Mouse (Mus musculus): ENCODE results near the gene Spaca9. TPM values are rescaled to one million over a fixed set of nuclear protein-coding genes. Genes with fewer than 3 reads are reported as not detected.

Gene Spaca9
- polyA plus RNA-seq, 1 experiment: not detected

GRCm38 (mm10) chr2:28665818-28666217, 33.7 kb downstream of the Spaca9 start:
- H3K36me3 ChIP-seq (ENCODE audit: control insufficient read depth, insufficient read depth, low read length): peaks cover 50% of the 10 kb centered on the region
- 71% methylated on average over 3 of the region's 3 CpGs for WGBS
- TF ChIP-seq POLR2A (IDR thresholded peaks at IDR 0.05; ENCODE audit: low read depth, low read length) (no peak), CTCF (IDR thresholded peaks at IDR 0.05; ENCODE audit: extremely low read depth, insufficient read length, insufficient replicate concordance, low read depth, low read length) (no peak)

GRCm38 (mm10) chr2:28662891-28663290, 36.6 kb downstream of the Spaca9 start:
- Histone ChIP-seq H3K4me1 (ENCODE audit: control insufficient read depth, insufficient read depth, insufficient read length, low read length) (no peaks in the 10 kb centered on the region), H3K4me3 (ENCODE audit: low read depth, low read length) (no peak overlapping the region), H3K27me3 (ENCODE audit: control insufficient read depth, insufficient read depth, low read length) (no peaks in the 10 kb centered on the region), H3K36me3 (ENCODE audit: control insufficient read depth, insufficient read depth, low read length) (peaks cover 52% of the 10 kb centered on the region), H3K27ac (ENCODE audit: insufficient read depth, low read depth, low read length) (no peak overlapping the region)
- no peak for TF ChIP-seq POLR2A (IDR thresholded peaks at IDR 0.05; ENCODE audit: low read depth, low read length)
- 91% methylated on average over 3 of the region's 3 CpGs for WGBS

More at GRCm38 (mm10) chr2:28665818-28666217, 33.7 kb downstream of the Spaca9 start:
- Histone ChIP-seq H3K4me1 (ENCODE audit: control insufficient read depth, insufficient read depth, insufficient read length, low read length) (no peaks in the 10 kb centered on the region), H3K4me3 (ENCODE audit: low read depth, low read length) (no peak overlapping the region), H3K27me3 (ENCODE audit: control insufficient read depth, insufficient read depth, low read length) (no peaks in the 10 kb centered on the region), H3K27ac (ENCODE audit: insufficient read depth, low read depth, low read length) (no peak overlapping the region)

GRCm38 (mm10) chr2:28656216-28656615, 43.3 kb downstream of the Spaca9 start:
- 77% methylated on average over 8 of the region's 8 CpGs for WGBS
- Histone ChIP-seq H3K4me3 (ENCODE audit: low read depth, low read length) (no peak overlapping the region), H3K4me1 (ENCODE audit: control insufficient read depth, insufficient read depth, insufficient read length, low read length) (no peaks in the 10 kb centered on the region), H3K27ac (ENCODE audit: insufficient read depth, low read depth, low read length) (no peak overlapping the region), H3K27me3 (ENCODE audit: control insufficient read depth, insufficient read depth, low read length) (no peaks in the 10 kb centered on the region), H3K36me3 (ENCODE audit: control insufficient read depth, insufficient read depth, low read length) (peaks cover 16% of the 10 kb centered on the region)
- TF ChIP-seq POLR2A (IDR thresholded peaks at IDR 0.05; ENCODE audit: low read depth, low read length) (no peak), CTCF (IDR thresholded peaks at IDR 0.05; ENCODE audit: extremely low read depth, insufficient read length, insufficient replicate concordance, low read depth, low read length) (no peak)

GRCm38 (mm10) chr2:28654295-28654694, 45.2 kb downstream of the Spaca9 start:
- no peak for TF ChIP-seq POLR2A (IDR thresholded peaks at IDR 0.05; ENCODE audit: low read depth, low read length)
- peak; percentile 57; the same call in 1 of the 2 replicates for TF ChIP-seq CTCF (IDR thresholded peaks at IDR 0.05; ENCODE audit: extremely low read depth, insufficient read length, insufficient replicate concordance, low read depth, low read length)
- no peaks in the 10 kb centered on the region for H3K27me3 ChIP-seq (ENCODE audit: control insufficient read depth, insufficient read depth, low read length)
- H3K36me3 ChIP-seq (ENCODE audit: control insufficient read depth, insufficient read depth, low read length): peaks cover 6% of the 10 kb centered on the region; the same call in 1 of the 2 replicates
- WGBS: 62% methylated on average over 2 of the region's 2 CpGs
- no peak overlapping the region for H3K4me3 ChIP-seq (ENCODE audit: low read depth, low read length)
- no peaks in the 10 kb centered on the region for H3K4me1 ChIP-seq (ENCODE audit: control insufficient read depth, insufficient read depth, insufficient read length, low read length)
- H3K27ac ChIP-seq (ENCODE audit: insufficient read depth, low read depth, low read length): no peak overlapping the region

GRCm38 (mm10) chr2:28653351-28653750, 46.2 kb downstream of the Spaca9 start:
- Histone ChIP-seq H3K4me1 (ENCODE audit: control insufficient read depth, insufficient read depth, insufficient read length, low read length) (no peaks in the 10 kb centered on the region), H3K4me3 (ENCODE audit: low read depth, low read length) (no peak overlapping the region), H3K27ac (ENCODE audit: insufficient read depth, low read depth, low read length) (no peak overlapping the region), H3K27me3 (ENCODE audit: control insufficient read depth, insufficient read depth, low read length) (no peaks in the 10 kb centered on the region), H3K36me3 (ENCODE audit: control insufficient read depth, insufficient read depth, low read length) (peaks cover 5% of the 10 kb centered on the region; the same call in 1 of the 2 replicates)
- no peak for TF ChIP-seq CTCF (IDR thresholded peaks at IDR 0.05; ENCODE audit: extremely low read depth, insufficient read length, insufficient replicate concordance, low read depth, low read length)
- WGBS: 94% methylated on average over 7 of the region's 7 CpGs

GRCm38 (mm10) chr2:28650526-28650925, 49.0 kb downstream of the Spaca9 start:
- Histone ChIP-seq H3K27ac (ENCODE audit: insufficient read depth, low read depth, low read length) (no peak overlapping the region), H3K4me3 (ENCODE audit: low read depth, low read length) (no peak overlapping the region)
- TF ChIP-seq POLR2A (IDR thresholded peaks at IDR 0.05; ENCODE audit: low read depth, low read length): no peak
- TF ChIP-seq CTCF (IDR thresholded peaks at IDR 0.05; ENCODE audit: extremely low read depth, insufficient read length, insufficient replicate concordance, low read depth, low read length): no peak

GRCm38 (mm10) chr2:28643081-28643480, 56.4 kb downstream of the Spaca9 start:
- H3K36me3 ChIP-seq (ENCODE audit: control insufficient read depth, insufficient read depth, low read length): no peaks in the 10 kb centered on the region
- H3K4me3 ChIP-seq (ENCODE audit: low read depth, low read length): no peak overlapping the region
- TF ChIP-seq POLR2A (IDR thresholded peaks at IDR 0.05; ENCODE audit: low read depth, low read length) (no peak), CTCF (IDR thresholded peaks at IDR 0.05; ENCODE audit: extremely low read depth, insufficient read length, insufficient replicate concordance, low read depth, low read length) (no peak)
- H3K4me1 ChIP-seq (ENCODE audit: control insufficient read depth, insufficient read depth, insufficient read length, low read length): peaks cover 4% of the 10 kb centered on the region; the same call in 1 of the 2 replicates
- H3K27me3 ChIP-seq (ENCODE audit: control insufficient read depth, insufficient read depth, low read length): no peaks in the 10 kb centered on the region
- WGBS: 91% methylated on average over 3 of the region's 3 CpGs
- H3K27ac ChIP-seq (ENCODE audit: insufficient read depth, low read depth, low read length): no peak overlapping the region

More at GRCm38 (mm10) chr2:28650526-28650925, 49.0 kb downstream of the Spaca9 start:
- Histone ChIP-seq H3K4me1 (ENCODE audit: control insufficient read depth, insufficient read depth, insufficient read length, low read length) (no peaks in the 10 kb centered on the region), H3K36me3 (ENCODE audit: control insufficient read depth, insufficient read depth, low read length) (peaks cover 5% of the 10 kb centered on the region; the same call in 1 of the 2 replicates), H3K27me3 (ENCODE audit: control insufficient read depth, insufficient read depth, low read length) (no peaks in the 10 kb centered on the region)

Other genes starting within 250 kb of the Spaca9 start
- gene 1700007K13Rik, start 233.4 kb downstream of the Spaca9 start, polyA plus RNA-seq (2012; rRNA removed): not detected in 2 replicates
- 16.4 and 21.0 TPM in 2 replicates for gene Mrps2, start 231.7 kb downstream of the Spaca9 start, polyA plus RNA-seq (2012; rRNA removed)
- gene Gbgt1, start 202.8 kb downstream of the Spaca9 start, polyA plus RNA-seq (2012; rRNA removed): 4.7 and 4.8 TPM in 2 replicates
- 0.57 TPM in 1 of 2 replicates, not detected in the other for gene Gm10134, start 193.6 kb downstream of the Spaca9 start, polyA plus RNA-seq (2012; rRNA removed)
- 51.2 and 110 TPM in 2 replicates for gene Ralgds, start 186.6 kb downstream of the Spaca9 start, polyA plus RNA-seq (2012; rRNA removed)
- gene Cel, start 136.3 kb downstream of the Spaca9 start, polyA plus RNA-seq (2012; rRNA removed): 8.8 and 5,109 TPM in 2 replicates
- gene Gtf3c5, start 116.0 kb downstream of the Spaca9 start, polyA plus RNA-seq (2012; rRNA removed): 7.7 and 13.7 TPM in 2 replicates
- 1.3 and 1.8 TPM in 2 replicates for gene Gfi1b, start 77.7 kb downstream of the Spaca9 start, polyA plus RNA-seq (2012; rRNA removed)
- 3.2 and 7.0 TPM in 2 replicates for gene Tsc1, start 58.5 kb downstream of the Spaca9 start, polyA plus RNA-seq (2012; rRNA removed)
- gene Ak8, start 437 bp upstream of the Spaca9 start, polyA plus RNA-seq (2012; rRNA removed): 0.06 and 0.11 TPM in 2 replicates
- 2.4 and 4.7 TPM in 2 replicates for gene Gtf3c4, start 140.6 kb upstream of the Spaca9 start, polyA plus RNA-seq (2012; rRNA removed)
- gene Ddx31, start 140.7 kb upstream of the Spaca9 start, polyA plus RNA-seq (2012; rRNA removed): 0.71 and 0.94 TPM in 2 replicates
- gene Barhl1, start 216.9 kb upstream of the Spaca9 start, polyA plus RNA-seq (2012; rRNA removed): not detected in 2 replicates

All from small intestine, adult 2 months (tissue).